Mouse (Mus musculus): ENCODE results near the gene Lrp2. TPM values are rescaled to one million over a fixed set of nuclear protein-coding genes. Genes with fewer than 3 reads are reported as not detected.

Lrp2 gene
- polyA plus RNA-seq, 1 experiment from 2014 or later: 0.47 TPM

DNA sequence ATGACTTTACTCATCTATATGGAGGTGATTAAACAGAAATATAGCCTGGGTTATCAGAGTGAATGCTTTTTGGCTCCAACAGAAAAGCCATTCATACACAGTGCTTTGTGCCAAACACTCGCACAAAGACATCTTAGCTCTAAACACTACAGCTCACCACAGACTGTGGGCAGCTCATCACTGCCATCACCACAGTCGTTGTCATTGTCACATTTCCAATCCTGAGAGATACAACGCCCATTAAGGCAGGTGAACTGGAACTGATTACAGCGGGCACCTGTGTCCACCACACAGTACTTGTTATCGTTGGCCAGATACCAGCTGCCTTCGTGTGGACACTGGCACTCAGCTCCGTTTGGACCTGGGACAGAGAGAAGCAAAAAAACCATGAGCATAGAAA, 106.0 kb downstream of the Lrp2 start:
- Histone ChIP-seq H3K27me3 (no peaks in the 10 kb centered on the region), H3K9ac (replicated peaks) (no peak overlapping the region), H3K27ac (replicated peaks) (no peak overlapping the region), H3K4me1 (no peaks in the 10 kb centered on the region), H3K9me3 (no peaks in the 10 kb centered on the region), H3K4me2 (replicated peaks) (no peak overlapping the region), H3K36me3 (no peaks in the 10 kb centered on the region), H3K4me3 (no peak overlapping the region)
- ATAC-seq (replicated peaks): no peak
- 83% methylated on average over 7 of the region's 7 CpGs for WGBS

DNA sequence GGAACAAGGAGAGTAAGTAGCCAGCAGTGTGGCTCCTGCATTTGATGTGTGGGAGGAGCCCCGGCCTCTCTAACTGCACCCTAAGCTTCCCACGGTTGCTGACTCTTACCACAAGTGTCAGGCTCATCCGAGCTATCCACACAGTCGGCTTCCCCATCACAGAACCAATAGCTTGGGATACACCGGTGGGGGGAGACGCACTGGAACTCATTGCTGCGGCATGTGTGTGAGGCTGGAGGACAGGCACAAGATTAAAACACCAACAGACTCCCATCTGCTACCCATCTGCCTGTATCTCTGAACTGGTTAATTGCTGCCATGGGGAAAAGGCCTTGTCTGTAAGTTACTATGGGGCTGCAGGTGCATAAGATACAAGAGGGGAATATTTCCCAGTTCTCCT, 109.0 kb downstream of the Lrp2 start:
- WGBS: 73% methylated on average over 7 of the region's 7 CpGs
- Histone ChIP-seq H3K36me3 (no peaks in the 10 kb centered on the region), H3K9me3 (no peaks in the 10 kb centered on the region), H3K4me3 (no peak overlapping the region), H3K9ac (replicated peaks) (no peak overlapping the region), H3K27ac (replicated peaks) (no peak overlapping the region), H3K4me1 (no peaks in the 10 kb centered on the region), H3K4me2 (replicated peaks) (no peak overlapping the region), H3K27me3 (no peaks in the 10 kb centered on the region)
- ATAC-seq (replicated peaks): peak; percentile 61; the same call in 1 of the 2 replicates

DNA sequence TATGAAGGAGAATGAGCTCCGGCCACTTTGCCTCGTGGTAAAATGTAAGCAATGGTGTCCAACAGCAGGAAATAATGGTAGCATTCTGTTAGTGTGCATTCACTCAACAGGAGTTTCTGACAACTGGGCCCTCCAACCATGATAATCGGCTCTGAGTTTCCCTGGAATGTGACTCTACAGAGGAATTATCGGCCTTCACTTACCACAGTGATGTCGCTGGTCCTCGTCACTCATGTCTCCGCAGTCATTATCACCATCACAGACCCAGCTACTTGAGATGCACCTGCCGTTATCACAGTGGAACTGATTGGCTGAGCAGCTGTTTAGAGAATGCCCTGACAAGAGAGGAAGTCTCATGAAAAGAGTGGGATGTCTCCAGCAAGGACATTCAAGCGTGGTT, 110.7 kb downstream of the Lrp2 start:
- no peak for ATAC-seq (replicated peaks)
- no peaks in the 10 kb centered on the region for H3K36me3 ChIP-seq
- H3K27me3 ChIP-seq: no peaks in the 10 kb centered on the region
- H3K4me1 ChIP-seq: no peaks in the 10 kb centered on the region
- no peak overlapping the region for H3K27ac ChIP-seq (replicated peaks)
- 82% methylated on average over 9 of the region's 9 CpGs for WGBS
- no peak overlapping the region for H3K9ac ChIP-seq (replicated peaks)
- no peak overlapping the region for H3K4me3 ChIP-seq
- H3K9me3 ChIP-seq: no peaks in the 10 kb centered on the region
- no peak overlapping the region for H3K4me2 ChIP-seq (replicated peaks)

DNA sequence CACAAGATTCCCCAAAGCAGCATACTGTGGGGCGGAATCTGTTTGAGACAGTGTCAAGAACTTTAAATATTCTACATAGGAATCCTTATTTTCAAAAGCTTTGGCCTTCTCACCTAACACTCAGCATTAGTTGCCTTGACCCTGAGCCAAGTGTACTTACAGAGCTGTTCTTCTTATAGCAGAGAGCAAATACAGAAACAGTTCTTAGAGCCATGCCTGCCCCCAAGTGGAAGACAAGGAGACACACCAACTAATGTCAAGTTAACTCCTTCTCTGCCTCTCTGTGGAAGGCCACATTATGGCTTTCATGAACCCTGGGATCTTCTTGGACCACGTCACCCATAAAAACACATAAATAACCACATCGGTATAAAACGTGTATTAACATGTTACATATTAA, 114.0 kb downstream of the Lrp2 start:
- Histone ChIP-seq H3K4me1 (no peaks in the 10 kb centered on the region), H3K36me3 (no peaks in the 10 kb centered on the region), H3K9ac (replicated peaks) (no peak overlapping the region), H3K27ac (replicated peaks) (no peak overlapping the region), H3K4me2 (replicated peaks) (no peak overlapping the region), H3K9me3 (no peaks in the 10 kb centered on the region), H3K4me3 (no peak overlapping the region), H3K27me3 (no peaks in the 10 kb centered on the region)
- no peak for ATAC-seq (replicated peaks)
- WGBS: 90% methylated on average over 4 of the region's 4 CpGs

DNA sequence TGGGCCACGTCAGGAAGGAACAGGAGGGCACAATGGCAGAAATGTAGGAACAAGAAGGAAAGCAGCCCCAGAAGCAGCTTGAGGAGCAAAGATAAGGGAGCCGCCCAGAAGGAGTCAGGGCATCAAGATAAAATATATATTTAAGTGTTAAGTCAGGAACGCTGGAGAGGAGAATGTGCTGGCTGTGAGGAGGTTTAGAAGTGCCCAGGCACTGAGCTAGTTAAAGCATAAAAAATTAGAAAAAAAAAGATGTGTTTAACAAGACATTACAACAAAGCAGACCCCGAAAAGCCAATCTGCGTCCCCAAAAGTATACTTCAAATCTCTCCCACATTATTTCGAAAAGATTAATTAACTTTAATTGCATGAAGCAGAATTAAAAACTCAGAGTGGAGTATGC, 122.3 kb downstream of the Lrp2 start:
- Histone ChIP-seq H3K27me3 (no peaks in the 10 kb centered on the region), H3K27ac (replicated peaks) (no peak overlapping the region), H3K9ac (replicated peaks) (no peak overlapping the region), H3K9me3 (no peaks in the 10 kb centered on the region), H3K4me2 (replicated peaks) (no peak overlapping the region), H3K36me3 (no peaks in the 10 kb centered on the region), H3K4me3 (no peak overlapping the region), H3K4me1 (no peaks in the 10 kb centered on the region)
- 81% methylated on average over 6 of the region's 6 CpGs for WGBS
- ATAC-seq (replicated peaks): no peak

DNA sequence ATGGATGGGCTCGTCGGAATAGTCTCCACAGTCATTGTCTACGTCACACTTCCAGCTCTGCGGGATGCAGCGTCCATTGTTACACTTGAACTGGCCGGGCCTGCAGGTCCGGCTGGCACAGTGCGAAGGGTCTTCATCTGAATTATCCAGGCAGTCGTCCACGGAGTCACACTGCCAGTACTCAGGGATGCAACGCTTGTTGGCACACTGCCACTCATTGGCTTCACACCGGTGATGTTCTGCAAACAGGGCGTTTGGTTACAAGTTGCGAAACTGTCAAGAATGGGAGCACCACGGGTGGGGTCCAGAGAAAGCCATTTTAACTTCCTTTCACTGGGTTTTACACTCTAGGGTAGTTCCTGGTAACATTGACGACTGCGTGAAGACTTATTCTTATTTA, 126.4 kb downstream of the Lrp2 start:
- H3K36me3 ChIP-seq: no peaks in the 10 kb centered on the region
- H3K4me3 ChIP-seq: no peak overlapping the region
- WGBS: 80% methylated on average over 17 of the region's 17 CpGs
- H3K9me3 ChIP-seq: no peaks in the 10 kb centered on the region
- no peaks in the 10 kb centered on the region for H3K27me3 ChIP-seq
- no peaks in the 10 kb centered on the region for H3K4me1 ChIP-seq
- H3K27ac ChIP-seq (replicated peaks): no peak overlapping the region
- H3K9ac ChIP-seq (replicated peaks): no peak overlapping the region
- no peak for ATAC-seq (replicated peaks)
- no peak overlapping the region for H3K4me2 ChIP-seq (replicated peaks)

DNA sequence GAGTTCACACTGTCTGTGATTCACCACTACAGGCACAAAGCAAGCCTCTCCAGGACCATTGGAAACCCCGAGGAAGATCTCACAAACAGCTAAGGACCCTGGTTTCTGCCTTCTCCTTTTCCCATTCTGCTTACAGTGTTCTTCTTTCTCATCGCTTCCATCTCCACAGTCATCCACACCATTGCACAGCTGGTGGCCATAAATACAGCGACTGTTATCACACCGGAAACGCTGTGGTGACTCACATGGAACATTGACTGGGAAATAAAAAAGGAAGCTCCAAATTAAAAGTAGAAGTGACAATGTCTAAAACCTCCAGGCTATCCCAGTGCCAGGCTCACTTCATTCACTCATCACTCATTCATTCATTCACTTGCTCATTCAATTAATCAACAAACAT, 134.7 kb downstream of the Lrp2 start:
- H3K4me3 ChIP-seq: no peak overlapping the region
- no peak overlapping the region for H3K9ac ChIP-seq (replicated peaks)
- H3K4me2 ChIP-seq (replicated peaks): no peak overlapping the region
- no peaks in the 10 kb centered on the region for H3K27me3 ChIP-seq
- WGBS: 88% methylated on average over 5 of the region's 5 CpGs
- no peak for ATAC-seq (replicated peaks)
- no peaks in the 10 kb centered on the region for H3K9me3 ChIP-seq
- H3K36me3 ChIP-seq: no peaks in the 10 kb centered on the region
- H3K4me1 ChIP-seq: 0 out of 2 replicates have a peak, but pooled peaks cover 6% of the 10 kb centered on the region
- no peak overlapping the region for H3K27ac ChIP-seq (replicated peaks)

DNA sequence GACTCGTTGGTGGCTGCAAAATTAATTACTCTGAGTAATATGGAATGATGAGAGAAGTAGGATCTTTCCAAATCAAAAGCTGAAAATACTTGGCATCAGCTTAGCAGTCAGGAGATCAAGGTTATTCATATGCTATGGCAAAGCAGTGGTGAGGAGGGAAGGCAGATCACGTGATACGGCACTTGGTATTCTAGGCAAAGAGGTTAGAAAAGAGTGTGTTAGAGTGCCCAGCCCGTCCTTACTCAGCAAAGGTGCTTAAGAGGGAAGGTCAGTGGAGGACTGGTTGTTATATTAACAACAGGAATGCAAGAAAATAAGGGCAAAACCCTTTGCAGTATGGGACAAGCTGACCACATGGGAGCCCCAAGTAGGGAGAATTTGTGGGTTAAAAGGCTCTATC, 137.3 kb downstream of the Lrp2 start:
- Histone ChIP-seq H3K9me3 (no peaks in the 10 kb centered on the region), H3K9ac (replicated peaks) (no peak overlapping the region), H3K4me2 (replicated peaks) (no peak overlapping the region), H3K27me3 (no peaks in the 10 kb centered on the region), H3K4me1 (0 out of 2 replicates have a peak, but pooled peaks cover 6% of the 10 kb centered on the region), H3K27ac (replicated peaks) (no peak overlapping the region), H3K36me3 (no peaks in the 10 kb centered on the region), H3K4me3 (no peak overlapping the region)
- WGBS: 82% methylated on average over 4 of the region's 4 CpGs
- no peak for ATAC-seq (replicated peaks)

DNA sequence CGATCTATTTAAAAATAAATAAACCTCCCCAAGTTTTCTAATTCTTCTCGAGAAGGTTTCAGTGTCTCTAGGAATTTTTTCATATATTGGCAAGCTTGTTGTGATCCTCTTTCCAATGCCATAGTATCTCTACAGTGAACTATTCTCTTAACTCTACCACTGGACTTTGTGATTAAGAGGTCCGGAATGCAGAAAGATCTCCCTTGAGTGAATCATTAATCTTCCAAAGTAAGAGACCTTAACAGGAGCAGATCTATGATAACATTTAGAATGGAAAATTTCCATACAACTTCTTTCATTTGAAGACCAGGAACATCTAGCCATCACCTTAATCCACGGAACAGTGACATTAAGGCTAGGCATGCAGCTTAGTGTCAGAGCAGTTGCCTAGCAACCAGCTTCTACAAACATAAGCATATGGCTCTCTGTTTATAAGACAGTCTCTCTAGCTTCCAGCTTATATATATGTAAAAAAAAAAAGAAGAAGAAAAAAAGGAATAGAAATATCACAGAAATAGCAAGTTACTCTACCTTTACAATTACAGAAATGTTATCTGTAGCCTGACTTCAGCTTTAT, 139.9 kb downstream of the Lrp2 start:
- no peak; the same call in 1 of the 2 replicates for ATAC-seq (replicated peaks)
- no peak overlapping the region for H3K4me2 ChIP-seq (replicated peaks)
- WGBS: 73% methylated on average over 4 of the region's 4 CpGs

DNA sequence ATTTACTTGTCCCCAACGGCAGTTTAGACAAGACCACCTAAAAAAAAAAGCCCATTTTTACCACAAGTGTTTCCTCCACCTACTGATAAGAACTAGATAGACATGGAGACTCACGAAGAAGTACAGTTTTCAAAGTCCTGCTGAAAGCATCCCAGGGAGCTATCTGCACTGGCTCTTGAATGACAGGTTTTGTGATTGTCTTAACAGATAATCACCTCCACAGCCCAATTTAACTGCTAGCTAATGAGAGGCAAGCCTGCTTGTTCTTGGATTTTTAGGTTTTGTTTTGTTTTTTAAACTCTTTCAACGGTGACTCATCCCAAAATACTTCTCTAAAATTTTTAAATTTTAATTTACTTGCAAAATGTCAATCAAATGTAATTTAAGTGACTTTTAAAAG, 144.2 kb downstream of the Lrp2 start:
- Histone ChIP-seq H3K9ac (replicated peaks) (no peak overlapping the region), H3K27me3 (no peaks in the 10 kb centered on the region), H3K4me3 (no peak overlapping the region), H3K4me1 (0 out of 2 replicates have a peak, but pooled peaks cover 4% of the 10 kb centered on the region), H3K9me3 (no peaks in the 10 kb centered on the region), H3K27ac (replicated peaks) (no peak overlapping the region), H3K36me3 (no peaks in the 10 kb centered on the region), H3K4me2 (replicated peaks) (no peak overlapping the region)
- ATAC-seq (replicated peaks): no peak
- 68% methylated on average over 3 of the region's 3 CpGs for WGBS

More for the DNA sequence above, 139.9 kb downstream of the Lrp2 start:
- no peak overlapping the region for H3K4me3 ChIP-seq
- 0 out of 2 replicates have a peak, but pooled peaks cover 6% of the 10 kb centered on the region for H3K4me1 ChIP-seq
- no peaks in the 10 kb centered on the region for H3K27me3 ChIP-seq
- H3K27ac ChIP-seq (replicated peaks): peak overlapping the region; percentile 34; the same call in 1 of the 2 replicates
- H3K9me3 ChIP-seq: no peaks in the 10 kb centered on the region
- no peak overlapping the region for H3K9ac ChIP-seq (replicated peaks)
- H3K36me3 ChIP-seq: no peaks in the 10 kb centered on the region

DNA sequence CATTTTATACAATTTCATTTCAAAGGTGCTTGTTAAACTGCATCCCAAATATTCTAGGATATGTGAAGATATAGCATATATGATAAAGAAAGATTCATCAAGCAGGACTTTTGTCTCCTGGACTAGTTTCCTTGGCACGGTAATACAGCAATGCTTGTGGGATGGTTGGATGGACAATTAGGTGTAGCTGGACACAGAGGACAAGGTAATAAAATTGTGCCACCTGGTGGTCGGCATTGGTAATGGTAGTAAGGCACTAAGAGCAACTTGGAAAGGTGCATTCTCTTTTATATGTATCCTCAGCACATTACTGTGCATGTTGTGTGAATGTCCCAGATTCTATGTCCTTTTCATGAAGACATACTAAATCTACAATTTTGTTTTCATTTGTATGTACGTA, 157.7 kb downstream of the Lrp2 start:
- 32% methylated on average over 3 of the region's 3 CpGs for WGBS
- peak; percentile 68; the same call in 1 of the 2 replicates for ATAC-seq (replicated peaks)
- Histone ChIP-seq H3K27me3 (no peaks in the 10 kb centered on the region), H3K4me1 (no peaks in the 10 kb centered on the region), H3K4me3 (no peak overlapping the region), H3K9ac (replicated peaks) (no peak overlapping the region), H3K9me3 (no peaks in the 10 kb centered on the region), H3K4me2 (replicated peaks) (no peak overlapping the region), H3K36me3 (no peaks in the 10 kb centered on the region), H3K27ac (replicated peaks) (no peak overlapping the region)

DNA sequence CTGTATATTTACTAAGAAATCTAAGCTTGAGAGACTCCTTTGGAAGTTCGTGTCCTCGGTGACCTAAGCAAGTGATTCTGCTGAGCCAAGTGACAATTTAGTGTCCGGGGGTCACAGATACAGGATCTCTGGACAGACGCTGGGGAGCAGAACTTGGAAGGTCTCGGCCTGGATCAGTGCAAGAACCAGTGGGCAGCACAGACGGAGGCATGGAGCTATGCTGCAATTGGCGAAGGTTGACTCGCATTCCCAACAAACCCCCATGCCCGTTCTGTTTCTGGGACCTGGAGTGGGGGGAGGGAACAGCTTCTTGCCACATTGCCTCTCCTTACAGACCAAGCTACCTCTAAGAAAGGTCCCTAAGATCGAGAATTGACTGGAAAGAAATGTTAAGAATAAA, 158.7 kb downstream of the Lrp2 start:
- no peaks in the 10 kb centered on the region for H3K9me3 ChIP-seq
- WGBS: 93% methylated on average over 10 of the region's 10 CpGs
- no peaks in the 10 kb centered on the region for H3K4me1 ChIP-seq
- no peaks in the 10 kb centered on the region for H3K27me3 ChIP-seq
- H3K9ac ChIP-seq (replicated peaks): no peak overlapping the region
- H3K36me3 ChIP-seq: no peaks in the 10 kb centered on the region
- no peak overlapping the region for H3K4me3 ChIP-seq
- ATAC-seq (replicated peaks): no peak
- H3K27ac ChIP-seq (replicated peaks): no peak overlapping the region
- H3K4me2 ChIP-seq (replicated peaks): no peak overlapping the region

DNA sequence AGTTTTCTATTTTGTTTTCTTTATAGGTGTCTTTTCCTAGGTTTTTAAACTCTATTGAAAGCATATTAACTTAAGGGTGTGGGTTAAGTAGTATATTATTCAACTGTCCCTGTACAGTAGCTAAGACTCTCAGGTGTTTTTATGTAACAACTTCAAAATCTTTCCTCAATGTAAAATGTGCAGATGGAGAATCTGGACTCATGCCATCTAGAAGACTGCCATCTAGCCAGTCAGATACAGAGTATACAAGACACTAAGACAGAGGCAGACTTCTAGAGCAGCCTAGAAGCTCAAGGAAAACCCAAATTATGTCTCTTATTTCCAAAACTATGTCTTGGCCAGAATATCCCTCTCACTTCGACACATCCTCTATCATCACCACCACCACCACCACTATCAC, 159.8 kb downstream of the Lrp2 start:
- Histone ChIP-seq H3K4me1 (no peaks in the 10 kb centered on the region), H3K9me3 (no peaks in the 10 kb centered on the region), H3K27me3 (no peaks in the 10 kb centered on the region), H3K36me3 (no peaks in the 10 kb centered on the region), H3K4me3 (no peak overlapping the region), H3K4me2 (replicated peaks) (no peak overlapping the region), H3K9ac (replicated peaks) (no peak overlapping the region), H3K27ac (replicated peaks) (no peak overlapping the region)
- 87% methylated on average over 1 of the region's 1 CpGs for WGBS
- ATAC-seq (replicated peaks): no peak
